Mouse (Mus musculus) liver, embryonic 11.5 days (tissue): Measurements from ENCODE around the gene AC170998.1. TPM values are rescaled to one million over a fixed set of nuclear protein-coding genes. Genes with fewer than 3 reads are reported as not detected.

Source experiments
- ATAC-seq: fragments of 200-750 bp; cut with Nextera tagmentation; replicated peaks from 2 replicates; pipeline ENCODE4 v1.8.0; 2017; ENCODE audit warnings: moderate number of reproducible peaks, mild to moderate bottlenecking, moderate TSS enrichment, moderate library complexity; ENCODE audit not compliant: low FRiP score
- DNase-seq: peaks from one replicate; pipeline ENCODE4 v3.0.0-alpha.2; 2017; ENCODE audit warnings: low spot score
- H3K27ac ChIP-seq: fragments of 300-500 bp; sonication (generic); 2 replicates; pipeline ENCODE4 v1.5.1; 2014; ENCODE audit warnings: mild to moderate bottlenecking, low read depth, low read length, control low read depth
- H3K27me3 ChIP-seq: fragments of 300-500 bp; sonication (generic); replicated peaks from 2 replicates; pipeline ENCODE4 v1.6.1; 2014; ENCODE audit warnings: low read length, mixed read lengths; ENCODE audit not compliant: control insufficient read depth, insufficient read depth
- H3K36me3 ChIP-seq: fragments of 300-500 bp; sonication (generic); 2 replicates; pipeline ENCODE4 v1.6.1; 2014; ENCODE audit warnings: mild to moderate bottlenecking, low read length, moderate library complexity, mixed read lengths; ENCODE audit not compliant: control insufficient read depth, insufficient read depth
- H3K4me1 ChIP-seq: fragments of 300-500 bp; sonication (generic); replicated peaks from 2 replicates; pipeline ENCODE4 v1.6.1; 2014; ENCODE audit warnings: low read length, mixed read lengths; ENCODE audit not compliant: control insufficient read depth, insufficient read depth
- H3K4me2 ChIP-seq: fragments of 300-500 bp; sonication (generic); 2 replicates; pipeline ENCODE4 v1.6.1; 2014; ENCODE audit warnings: mild to moderate bottlenecking, control low read depth, moderate library complexity
- H3K4me3 ChIP-seq: fragments of 300-500 bp; sonication (generic); 2 replicates; pipeline ENCODE4 v1.5.1; 2014; ENCODE audit warnings: low read depth, low read length, control low read depth
- H3K9ac ChIP-seq: fragments of 300-500 bp; sonication (generic); 2 replicates; pipeline ENCODE4 v1.6.1; 2014; ENCODE audit warnings: low read depth, low read length, control low read depth
- H3K9me3 ChIP-seq: fragments of 300-500 bp; sonication (generic); 2 replicates; pipeline ENCODE4 v1.6.1; 2016; ENCODE audit warnings: low read length, inconsistent platforms, mixed read lengths; ENCODE audit not compliant: control insufficient read depth
- WGBS: fragments of 180-500 bp; shearing (Covaris S2); extraction: QIAGEN DNeasy Blood & Tissue Kit; methylation state at CpG from one replicate; pipeline ENCODE4 v1.1.7; 2014; 5-methylcytosine and 5-hydroxymethylcytosine counted together
- polyA plus RNA-seq: library from polyadenylated mRNA; unstranded; fragments of >200 nt; fragmentation: Nextera tagmentation; extraction: Ambion mirVana; gene quantifications from 2 replicates; pipeline ENCODE4 v1.2.1, GENCODE M21; 2014

The AC170998.1 gene
- polyA plus RNA-seq, 1 experiment from 2014 or later = 3.6 TPM

DNA sequence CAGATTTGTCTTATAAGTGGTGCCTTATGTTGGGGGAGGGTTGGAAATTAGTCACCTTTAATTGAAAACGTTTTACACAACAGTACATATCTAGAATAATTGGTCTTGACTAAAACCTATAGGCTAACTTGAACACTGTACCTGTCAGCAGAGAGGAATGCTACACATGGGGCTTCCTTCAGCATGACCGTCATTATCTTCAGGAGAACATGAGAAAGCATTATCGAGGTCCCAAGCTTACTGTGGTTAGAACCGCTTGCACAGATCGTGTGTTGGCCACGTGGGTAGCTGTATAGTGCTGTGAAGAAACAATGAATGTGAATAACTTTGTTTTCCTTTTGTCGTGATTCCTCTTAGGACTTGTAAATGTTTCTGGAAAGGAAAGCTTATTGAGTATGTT, 26.1 kb upstream of the AC170998.1 start:
- Histone ChIP-seq H3K4me3 (no peak overlapping the region), H3K9ac (no peak overlapping the region), H3K9me3 (no peaks in the 10 kb centered on the region), H3K27ac (no peak overlapping the region), H3K4me1 (peaks cover 47% of the 10 kb centered on the region), H3K4me2 (no peak overlapping the region; the same call in 1 of the 2 replicates), H3K27me3 (no peaks in the 10 kb centered on the region), H3K36me3 (0 out of 2 replicates have a peak, but pooled peaks cover 4% of the 10 kb centered on the region)
- DNase-seq (no peak), ATAC-seq (peak; percentile 74)
- WGBS = 45% methylated on average over 7 of the region's 7 CpGs

DNA sequence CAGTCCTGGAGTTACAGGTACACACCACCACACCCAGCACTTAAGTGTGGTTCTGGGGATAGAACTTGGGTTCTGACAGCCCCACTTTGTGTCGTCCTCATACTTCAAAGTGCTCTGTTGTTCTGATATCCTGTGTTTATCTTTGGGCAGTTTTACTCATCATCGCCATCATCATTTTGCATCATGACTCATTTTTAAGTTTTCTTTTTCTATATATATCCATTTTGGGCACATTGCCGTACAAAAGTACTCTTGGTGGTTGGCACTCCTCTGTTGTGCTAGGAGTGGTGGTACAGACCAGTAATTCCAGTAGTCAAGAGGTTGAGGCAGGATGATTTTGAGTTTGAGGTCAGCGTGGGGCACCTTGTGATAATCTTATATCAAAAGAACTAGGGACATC, 24.7 kb upstream of the AC170998.1 start:
- ATAC-seq (no peak), DNase-seq (no peak)
- H3K4me1 ChIP-seq = peaks cover 35% of the 10 kb centered on the region
- H3K36me3 ChIP-seq = 0 out of 2 replicates have a peak, but pooled peaks cover 4% of the 10 kb centered on the region
- no peak overlapping the region for H3K9ac ChIP-seq
- no peak overlapping the region for H3K27ac ChIP-seq
- H3K4me3 ChIP-seq = no peak overlapping the region
- no peak overlapping the region for H3K4me2 ChIP-seq
- H3K9me3 ChIP-seq = no peaks in the 10 kb centered on the region
- H3K27me3 ChIP-seq = no peaks in the 10 kb centered on the region
- WGBS = 86% methylated on average over 4 of the region's 4 CpGs

DNA sequence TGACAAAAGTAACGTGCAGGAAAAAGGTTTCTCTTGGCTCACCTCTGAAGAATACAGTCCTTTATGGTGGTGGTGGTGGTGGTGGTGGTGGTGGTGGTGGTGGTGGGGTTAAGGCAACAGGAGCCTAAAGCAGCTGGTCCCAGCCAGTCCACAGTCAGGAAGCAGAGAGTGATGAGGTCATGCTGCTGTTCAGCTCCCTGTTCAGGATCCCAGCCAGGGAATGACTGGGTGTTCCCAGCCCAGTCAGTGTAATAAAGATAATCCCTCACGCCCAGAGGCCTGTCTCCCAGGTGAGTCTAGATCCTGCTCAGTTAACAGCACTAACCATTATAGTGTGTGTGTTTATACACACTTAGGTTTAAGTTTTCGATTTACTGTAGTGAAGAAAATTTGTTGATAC, 24.1 kb upstream of the AC170998.1 start:
- no peak for DNase-seq

DNA sequence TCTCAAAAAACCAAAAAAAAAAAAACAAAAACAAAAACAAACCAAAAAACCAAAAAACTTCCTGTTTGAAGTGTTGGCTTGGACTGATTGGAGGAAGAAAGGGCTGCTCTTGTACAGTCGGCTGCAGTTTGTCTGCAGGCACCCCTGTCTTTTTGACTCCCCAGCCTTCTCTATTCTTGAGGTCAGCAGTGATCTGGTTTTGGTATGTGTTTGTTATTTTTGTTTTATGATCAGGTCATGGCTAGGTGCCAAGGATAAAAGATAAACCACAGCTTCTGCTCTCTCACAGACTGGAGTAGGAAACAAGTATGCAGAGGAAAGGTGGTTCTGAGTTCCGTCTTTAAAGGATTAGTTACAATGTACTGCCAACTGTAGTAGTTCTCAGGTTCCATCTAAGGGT, 23.2 kb upstream of the AC170998.1 start:
- Histone ChIP-seq H3K27me3 (no peaks in the 10 kb centered on the region), H3K9me3 (no peaks in the 10 kb centered on the region), H3K27ac (no peak overlapping the region), H3K36me3 (peaks cover 2% of the 10 kb centered on the region; the same call in 1 of the 2 replicates), H3K4me3 (no peak overlapping the region), H3K4me2 (no peak overlapping the region), H3K9ac (no peak overlapping the region), H3K4me1 (peaks cover 30% of the 10 kb centered on the region)
- no peak for DNase-seq
- ATAC-seq = no peak
- 70% methylated on average over 2 of the region's 2 CpGs for WGBS

More for the DNA sequence above, 24.1 kb upstream of the AC170998.1 start:
- peaks cover 33% of the 10 kb centered on the region for H3K4me1 ChIP-seq
- ATAC-seq = no peak
- no peaks in the 10 kb centered on the region for H3K9me3 ChIP-seq
- H3K4me2 ChIP-seq = no peak overlapping the region
- H3K27ac ChIP-seq = no peak overlapping the region
- peaks cover 4% of the 10 kb centered on the region; the same call in 1 of the 2 replicates for H3K36me3 ChIP-seq
- H3K4me3 ChIP-seq = no peak overlapping the region
- WGBS = 77% methylated on average over 3 of the region's 3 CpGs
- H3K9ac ChIP-seq = no peak overlapping the region
- no peaks in the 10 kb centered on the region for H3K27me3 ChIP-seq

DNA sequence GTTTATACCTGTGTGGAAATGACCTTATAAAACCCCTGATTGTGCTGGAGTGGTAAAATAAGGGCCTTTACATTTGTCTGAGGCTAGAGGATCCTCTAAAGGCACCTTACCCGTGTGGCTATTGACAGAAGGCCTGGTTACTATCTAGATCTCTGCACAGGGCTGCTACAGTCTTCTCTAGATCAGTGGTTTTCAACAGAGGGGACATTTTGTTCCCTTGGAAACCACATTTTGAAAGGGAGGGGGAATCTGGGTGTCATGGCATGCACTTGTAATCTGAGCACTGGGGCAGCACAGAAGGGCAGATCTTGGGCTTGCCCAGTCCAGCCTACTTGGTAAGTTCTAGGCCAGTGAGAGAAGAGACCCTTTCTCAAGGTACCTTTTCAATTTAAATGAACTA, 19.2 kb upstream of the AC170998.1 start:
- peaks cover 36% of the 10 kb centered on the region for H3K4me1 ChIP-seq
- H3K27me3 ChIP-seq = no peaks in the 10 kb centered on the region
- DNase-seq = no peak
- no peak overlapping the region for H3K4me2 ChIP-seq
- H3K9me3 ChIP-seq = no peaks in the 10 kb centered on the region
- H3K27ac ChIP-seq = no peak overlapping the region
- H3K4me3 ChIP-seq = no peak overlapping the region
- WGBS = 22% methylated on average over 1 of the region's 1 CpGs
- ATAC-seq = no peak
- peaks cover 6% of the 10 kb centered on the region; the same call in 1 of the 2 replicates for H3K36me3 ChIP-seq
- H3K9ac ChIP-seq = no peak overlapping the region

DNA sequence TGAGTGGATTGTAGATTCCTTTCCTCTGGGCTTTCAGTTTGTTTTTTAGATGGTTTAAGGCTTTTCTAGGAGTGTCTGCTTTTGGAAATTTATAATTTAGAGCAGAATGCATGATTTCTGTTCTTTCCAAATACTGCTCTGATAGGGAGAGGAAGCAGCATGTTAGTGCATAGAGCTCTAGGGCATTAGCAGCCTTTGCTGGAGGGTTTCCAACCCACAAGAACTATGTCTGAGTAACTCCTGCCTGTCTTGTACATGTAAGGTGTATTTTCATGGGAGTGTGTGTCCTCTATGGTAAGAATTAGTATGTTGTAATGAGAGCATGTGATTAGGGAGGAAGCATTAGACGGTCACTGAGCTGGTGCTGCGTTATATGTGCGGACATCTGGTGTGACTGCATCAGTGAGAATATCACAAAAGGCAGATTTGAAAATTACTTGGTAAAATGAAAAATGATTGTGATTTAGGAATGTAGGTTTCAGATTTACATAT, 18.7 kb upstream of the AC170998.1 start:
- WGBS = 86% methylated on average over 3 of the region's 3 CpGs

DNA sequence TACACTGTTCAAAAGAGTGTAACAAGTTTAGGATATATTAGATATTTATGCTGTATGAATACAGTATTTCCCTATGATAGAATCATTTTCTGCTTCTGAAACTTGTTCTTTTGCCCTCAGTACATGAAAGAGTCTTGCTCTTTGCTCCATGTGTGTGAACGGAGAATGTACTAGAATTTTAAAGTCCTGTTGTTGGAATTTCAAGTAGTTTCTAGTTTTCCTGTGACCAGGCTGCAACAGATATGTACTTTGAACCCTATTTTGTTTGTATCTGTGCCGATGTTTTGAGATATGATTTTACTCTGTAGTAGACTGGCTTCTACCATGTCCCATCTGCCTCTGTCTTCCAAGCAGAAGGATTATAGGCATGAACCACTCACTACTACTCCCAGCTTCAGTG, 18.1 kb upstream of the AC170998.1 start:
- DNase-seq = no peak
- Histone ChIP-seq H3K4me3 (no peak overlapping the region), H3K4me2 (no peak overlapping the region), H3K4me1 (peaks cover 39% of the 10 kb centered on the region), H3K9ac (no peak overlapping the region), H3K36me3 (peaks cover 3% of the 10 kb centered on the region; the same call in 1 of the 2 replicates), H3K27ac (no peak overlapping the region), H3K9me3 (no peaks in the 10 kb centered on the region), H3K27me3 (no peaks in the 10 kb centered on the region)
- WGBS = 72% methylated on average over 2 of the region's 2 CpGs
- ATAC-seq = no peak

More for the DNA sequence above, 18.7 kb upstream of the AC170998.1 start:
- Histone ChIP-seq H3K27me3 (no peaks in the 10 kb centered on the region), H3K9me3 (no peaks in the 10 kb centered on the region), H3K4me3 (no peak overlapping the region), H3K4me2 (no peak overlapping the region), H3K4me1 (peaks cover 39% of the 10 kb centered on the region), H3K9ac (no peak overlapping the region), H3K36me3 (peaks cover 3% of the 10 kb centered on the region; the same call in 1 of the 2 replicates), H3K27ac (no peak overlapping the region)
- ATAC-seq (no peak), DNase-seq (no peak)

DNA sequence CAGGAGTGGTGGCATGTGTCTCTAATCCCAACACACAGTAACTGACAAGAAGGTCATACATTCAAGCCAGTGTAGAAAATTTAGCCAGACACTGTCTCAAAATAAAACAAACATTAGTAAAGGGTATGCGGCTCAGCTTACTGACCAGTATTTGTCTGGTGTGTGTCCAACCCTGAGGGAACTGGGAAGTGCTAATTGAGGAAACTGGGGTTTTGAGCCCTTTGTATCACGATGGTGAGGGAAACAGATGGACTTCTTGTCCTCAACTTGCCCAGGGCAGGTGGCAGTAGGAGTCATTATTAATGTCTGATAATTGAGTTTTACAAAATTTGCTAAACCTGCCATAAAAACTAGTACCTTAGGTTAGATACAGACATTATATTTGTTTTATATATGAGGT, 16.9 kb upstream of the AC170998.1 start:
- peaks cover 11% of the 10 kb centered on the region for H3K36me3 ChIP-seq
- no peaks in the 10 kb centered on the region; the same call in 1 of the 2 replicates for H3K9me3 ChIP-seq
- no peaks in the 10 kb centered on the region for H3K27me3 ChIP-seq
- H3K4me2 ChIP-seq = no peak overlapping the region
- no peak overlapping the region for H3K4me3 ChIP-seq
- H3K9ac ChIP-seq = no peak overlapping the region
- H3K4me1 ChIP-seq = peaks cover 39% of the 10 kb centered on the region
- 38% methylated on average over 2 of the region's 2 CpGs for WGBS
- DNase-seq = no peak
- no peak for ATAC-seq
- no peak overlapping the region for H3K27ac ChIP-seq
